Mouse (Mus musculus) neutrophil, adult 83 days (primary cell): ENCODE results near the gene 8030411F24Rik. TPM values are rescaled to one million over a fixed set of nuclear protein-coding genes. Genes with fewer than 3 reads are reported as not detected.

Source experiments
- total RNA-seq, 2 experiments: library from RNA; stranded (reverse); gene quantifications; one replicate each; pipeline ENCODE4 v1.2.4; 2023

8030411F24Rik gene
- total RNA-seq, result not detected

GRCm38 (mm10) chr2:148781709-148782108 lies at the start of gene 8030411F24Rik:
8030411F24Rik (plus strand) TSS chr2:148782009.

GRCm38 (mm10) chr2:148732327-148733000 lies 49.3 kb upstream of the 8030411F24Rik start, which contains the start of gene Napb:
Napb (minus strand) TSS chr2:148732467.

GRCm38 (mm10) chr2:148750058-148750457 lies 31.8 kb upstream of the 8030411F24Rik start, which contains the start of gene Cstl1:
Cstl1 (plus strand) TSS chr2:148750358.

GRCm38 (mm10) chr2:148771397-148771796 lies 10.4 kb upstream of the 8030411F24Rik start, which contains the start of gene Cst11:
Cst11 (minus strand) TSS chr2:148771497.

GRCm38 (mm10) chr2:148789142-148789541 lies 7.3 kb downstream of the 8030411F24Rik start, which contains the start of gene Cst12:
Cst12 (plus strand) TSS chr2:148789361.

GRCm38 (mm10) chr2:148798485-148798884 lies 16.7 kb downstream of the 8030411F24Rik start, which contains the start of gene Cst8:
Cst8 (plus strand) TSS chr2:148798785.

GRCm38 (mm10) chr2:148819909-148820308 lies 38.1 kb downstream of the 8030411F24Rik start, which contains the start of gene Cst13:
Cst13 (plus strand) TSS chr2:148820081.

GRCm38 (mm10) chr2:148834912-148835311 lies 53.1 kb downstream of the 8030411F24Rik start, which contains the start of gene Cst9:
Cst9 (plus strand) TSS chr2:148835147.

Other genes with a start within 250 kb of the 8030411F24Rik start
- 10 to 100 TPM; 27.3 to 28.1 TPM for gene Nxt1, start 109.4 kb upstream of the 8030411F24Rik start, total RNA-seq
- 10 to 100 TPM; 15.2 to 15.5 TPM for gene Gzf1, start 101.0 kb upstream of the 8030411F24Rik start, total RNA-seq
- gene Napb, start 49.5 kb upstream of the 8030411F24Rik start, total RNA-seq, result 1 to 10 TPM; 1.5 to 2.3 TPM
- gene Cstl1, start 31.7 kb upstream of the 8030411F24Rik start, total RNA-seq, result not detected
- gene Cst11, start 10.5 kb upstream of the 8030411F24Rik start, total RNA-seq, result not detected
- gene Cst12, start 7.4 kb downstream of the 8030411F24Rik start, total RNA-seq, result not detected
- gene Cst8, start 16.8 kb downstream of the 8030411F24Rik start, total RNA-seq, result not detected
- not detected for gene Cst13, start 38.1 kb downstream of the 8030411F24Rik start, total RNA-seq
- not detected for gene Cst9, start 53.1 kb downstream of the 8030411F24Rik start, total RNA-seq
- gene 9230104L09Rik, start 83.0 kb downstream of the 8030411F24Rik start, total RNA-seq, result not detected
- gene Cst3, start 93.7 kb downstream of the 8030411F24Rik start, total RNA-seq, result 100 to 1,000 TPM; 600 to 630 TPM
- not detected for gene Gm1330, start 221.2 kb downstream of the 8030411F24Rik start, total RNA-seq
- not detected for gene Gm10750, start 235.2 kb downstream of the 8030411F24Rik start, total RNA-seq